Mouse (Mus musculus) lung, postnatal 0 days (tissue): ENCODE results near the gene 4930451I11Rik. TPM values are rescaled to one million over a fixed set of nuclear protein-coding genes. Genes with fewer than 3 reads are reported as not detected.

Experiments
- ATAC-seq: fragments of 200-750 bp; cut with Nextera tagmentation; 2 replicates; pipeline ENCODE4 v1.8.0; 2017; ENCODE audit warnings: moderate library complexity
- DNase-seq: peaks from one replicate; pipeline ENCODE4 v3.0.0-alpha.2; 2016; ENCODE audit warnings: low spot score
- H3K27ac ChIP-seq: fragments of 300-500 bp; sonication (generic); 2 replicates; pipeline ENCODE4 v1.5.1; 2014; ENCODE audit warnings: antibody characterized with exemption, mild to moderate bottlenecking, low read length, mixed read lengths
- H3K27me3 ChIP-seq: fragments of 300-500 bp; sonication (generic); replicated peaks from 2 replicates; pipeline ENCODE4 v1.6.1; 2014; ENCODE audit warnings: low read length, mixed read lengths; ENCODE audit not compliant: insufficient read depth
- H3K36me3 ChIP-seq: fragments of 300-500 bp; sonication (generic); 2 replicates; pipeline ENCODE4 v1.6.1; 2014; ENCODE audit warnings: low read length, mixed read lengths; ENCODE audit not compliant: insufficient read depth
- H3K4me1 ChIP-seq: fragments of 300-500 bp; sonication (generic); 2 replicates; pipeline ENCODE4 v1.6.1; 2014; ENCODE audit warnings: antibody characterized with exemption, low read depth, low read length, mixed read lengths; ENCODE audit not compliant: insufficient read depth
- H3K4me2 ChIP-seq: fragments of 300-500 bp; sonication (generic); replicated peaks from 2 replicates; pipeline ENCODE4 v1.6.1; 2014; ENCODE audit warnings: low read depth, mild to moderate bottlenecking, low read length, moderate library complexity, mixed read lengths
- H3K4me3 ChIP-seq: fragments of 300-500 bp; sonication (generic); 2 replicates; pipeline ENCODE4 v1.5.1; 2014; ENCODE audit warnings: low read depth, low read length
- H3K9ac ChIP-seq: fragments of 300-500 bp; sonication (generic); replicated peaks from 2 replicates; pipeline ENCODE4 v1.6.1; 2014; ENCODE audit warnings: low read depth, mild to moderate bottlenecking
- H3K9me3 ChIP-seq: fragments of 300-500 bp; sonication (generic); 2 replicates; pipeline ENCODE4 v1.6.1; 2016; ENCODE audit warnings: low read length, mixed read lengths
- CTCF ChIP-seq: IDR thresholded peaks from 2 replicates; pipeline ENCODE4 v1.5.1; 2016; ENCODE audit warnings: antibody characterized with exemption, mild to moderate bottlenecking
- EP300 ChIP-seq: IDR thresholded peaks from 2 replicates; pipeline ENCODE4 v1.6.1; 2016; ENCODE audit warnings: antibody characterized with exemption, mild to moderate bottlenecking, control low read depth
- WGBS: fragments of 180-500 bp; shearing (Covaris S2); extraction: QIAGEN DNeasy Blood & Tissue Kit; methylation state at CpG from one replicate; pipeline ENCODE4 v1.1.7; 2014; 5-methylcytosine and 5-hydroxymethylcytosine counted together
- polyA plus RNA-seq: library from polyadenylated mRNA; unstranded; fragments of >200 nt; fragmentation: Nextera tagmentation; extraction: Ambion mirVana; gene quantifications from 2 replicates; pipeline ENCODE4 v1.2.1, GENCODE M21; 2015

The 4930451I11Rik gene
- polyA plus RNA-seq, 1 experiment from 2014 or later: not detected

GRCm38 (mm10) chr7:126799468-126800268, 31.8 kb downstream of the 4930451I11Rik start:
- peak overlapping the region; percentile 98 for H3K27ac ChIP-seq
- ATAC-seq (peak; percentile 89), DNase-seq (no peak)
- H3K9me3 ChIP-seq: no peaks in the 10 kb centered on the region
- peak overlapping the region; percentile 77 for H3K4me2 ChIP-seq
- TF ChIP-seq EP300 (no peak), CTCF (peak; percentile 41; the same call in 1 of the 2 replicates)
- peaks cover 19% of the 10 kb centered on the region; the same call in 1 of the 2 replicates for H3K36me3 ChIP-seq
- 1% methylated on average over 38 of the region's 38 CpGs for WGBS
- peak overlapping the region; percentile 76 for H3K4me3 ChIP-seq
- H3K4me1 ChIP-seq: peaks cover 10% of the 10 kb centered on the region; the same call in 1 of the 2 replicates
- H3K27me3 ChIP-seq: no peaks in the 10 kb centered on the region
- peak overlapping the region; percentile 71 for H3K9ac ChIP-seq

- Histone ChIP-seq H3K36me3 (peaks cover 19% of the 10 kb centered on the region; the same call in 1 of the 2 replicates), H3K4me2 (peak overlapping the region; percentile 77), H3K4me1 (peaks cover 10% of the 10 kb centered on the region; the same call in 1 of the 2 replicates), H3K9me3 (no peaks in the 10 kb centered on the region), H3K9ac (peak overlapping the region; percentile 71), H3K4me3 (peak overlapping the region; percentile 76), H3K27ac (peak overlapping the region; percentile 98), H3K27me3 (no peaks in the 10 kb centered on the region)
- ATAC-seq (peak; percentile 97), DNase-seq (peak; percentile 99)
- WGBS: under 1% methylated on average over 25 of the region's 36 CpGs
- peak; percentile 49; the same call in 1 of the 2 replicates for TF ChIP-seq CTCF
- no peak for TF ChIP-seq EP300
Measured at GRCm38 (mm10) chr7:126799050-126799467, 32.4 kb downstream of the 4930451I11Rik start.

- Histone ChIP-seq H3K4me3 (peak overlapping the region; percentile 76), H3K4me1 (peaks cover 12% of the 10 kb centered on the region; the same call in 1 of the 2 replicates), H3K9ac (peak overlapping the region; percentile 71), H3K27ac (peak overlapping the region; percentile 90), H3K4me2 (peak overlapping the region; percentile 77), H3K36me3 (peaks cover 19% of the 10 kb centered on the region; the same call in 1 of the 2 replicates), H3K27me3 (no peaks in the 10 kb centered on the region), H3K9me3 (no peaks in the 10 kb centered on the region)
- peak; percentile 9 for ATAC-seq
- under 1% methylated on average over 40 of the region's 40 CpGs for WGBS
- TF ChIP-seq CTCF: no peak
- TF ChIP-seq EP300: no peak
- DNase-seq: no peak
Measured at GRCm38 (mm10) chr7:126798127-126799049, 33.1 kb downstream of the 4930451I11Rik start.

- Histone ChIP-seq H3K27me3 (no peaks in the 10 kb centered on the region), H3K4me1 (peaks cover 12% of the 10 kb centered on the region; the same call in 1 of the 2 replicates), H3K4me3 (peak within 1 kb of the TSS; percentile 76), H3K27ac (peak within 1 kb of the TSS; percentile 90), H3K9ac (peak within 1 kb of the TSS; percentile 71), H3K4me2 (peak within 1 kb of the TSS; percentile 77), H3K36me3 (peaks cover 19% of the 10 kb centered on the region; the same call in 1 of the 2 replicates), H3K9me3 (no peaks in the 10 kb centered on the region)
- 19% methylated on average over 21 of the region's 21 CpGs for WGBS
- ATAC-seq (no peak), DNase-seq (peak; percentile 66)
- TF ChIP-seq CTCF (no peak), EP300 (no peak)
Measured at GRCm38 (mm10) chr7:126797411-126798126, 33.9 kb downstream of the 4930451I11Rik start, which contains the start of gene Fam57b. Fam57b (plus strand) TSS chr7:126797668.

- Histone ChIP-seq H3K4me2 (no peak overlapping the region), H3K4me3 (no peak overlapping the region), H3K9ac (no peak overlapping the region), H3K9me3 (no peaks in the 10 kb centered on the region), H3K36me3 (peaks cover 19% of the 10 kb centered on the region; the same call in 1 of the 2 replicates), H3K27me3 (no peaks in the 10 kb centered on the region), H3K27ac (no peak overlapping the region), H3K4me1 (peaks cover 12% of the 10 kb centered on the region; the same call in 1 of the 2 replicates)
- ATAC-seq (no peak), DNase-seq (peak; percentile 53)
- TF ChIP-seq CTCF (peak; percentile 60), EP300 (no peak)
- WGBS: 65% methylated on average over 8 of the region's 8 CpGs
Measured at GRCm38 (mm10) chr7:126796350-126796932, 35.0 kb downstream of the 4930451I11Rik start.
